Mouse (Mus musculus) gastrocnemius, adult 2 months (tissue): ENCODE results near the gene Pmvk. TPM values are rescaled to one million over a fixed set of nuclear protein-coding genes. Genes with fewer than 3 reads are reported as not detected.

Source experiments
- DNase-seq: peaks from one replicate; pipeline ENCODE4 v3.0.0; 2022
- H3K27ac ChIP-seq: fragments of 200-600 bp; 2 replicates; pipeline ENCODE4 v1.8.1; 2022; ENCODE audit warnings: mild to moderate bottlenecking
- H3K4me3 ChIP-seq: fragments of 200-600 bp; 2 replicates; pipeline ENCODE4 v1.8.1; 2022; ENCODE audit warnings: mild to moderate bottlenecking, moderate library complexity
- CTCF ChIP-seq: fragments of 200-600 bp; IDR thresholded peaks from 2 replicates; pipeline ENCODE4 v1.8.1; 2022; ENCODE audit warnings: antibody characterized with exemption, mild to moderate bottlenecking, moderate library complexity
- intact Hi-C: fragments of 180-260 bp; cut with DNase I; formaldehyde crosslinking; loops from one replicate; pipeline ENCODE4 v1.15.1; 2025
- total RNA-seq, 2 experiments: library from RNA; stranded (reverse); gene quantifications; 2 replicates each; pipeline ENCODE4 v1.2.3; 2021

Gene Pmvk
- total RNA-seq, 2 experiments from 2014 or later: 6.3 to 11.1 TPM

- peak; percentile 25 for DNase-seq
- Histone ChIP-seq H3K27ac (no peak overlapping the region), H3K4me3 (no peak overlapping the region)
- TF ChIP-seq CTCF: no peak
- intact Hi-C loops: no loop called here
Observed at GRCm38 (mm10) chr3:89432606-89433005, 21.7 kb upstream of the Pmvk start.

GRCm38 (mm10) chr3:89434532-89434931 is 19.8 kb upstream of the Pmvk start:
- Histone ChIP-seq H3K27ac (peak overlapping the region; percentile 98), H3K4me3 (no peak overlapping the region)
- intact Hi-C loops: no loop called here
- peak; percentile 30 for DNase-seq
- TF ChIP-seq CTCF: no peak

- intact Hi-C loops: no loop called here
Observed at GRCm38 (mm10) chr3:89435041-89435440, 19.3 kb upstream of the Pmvk start.

DNA sequence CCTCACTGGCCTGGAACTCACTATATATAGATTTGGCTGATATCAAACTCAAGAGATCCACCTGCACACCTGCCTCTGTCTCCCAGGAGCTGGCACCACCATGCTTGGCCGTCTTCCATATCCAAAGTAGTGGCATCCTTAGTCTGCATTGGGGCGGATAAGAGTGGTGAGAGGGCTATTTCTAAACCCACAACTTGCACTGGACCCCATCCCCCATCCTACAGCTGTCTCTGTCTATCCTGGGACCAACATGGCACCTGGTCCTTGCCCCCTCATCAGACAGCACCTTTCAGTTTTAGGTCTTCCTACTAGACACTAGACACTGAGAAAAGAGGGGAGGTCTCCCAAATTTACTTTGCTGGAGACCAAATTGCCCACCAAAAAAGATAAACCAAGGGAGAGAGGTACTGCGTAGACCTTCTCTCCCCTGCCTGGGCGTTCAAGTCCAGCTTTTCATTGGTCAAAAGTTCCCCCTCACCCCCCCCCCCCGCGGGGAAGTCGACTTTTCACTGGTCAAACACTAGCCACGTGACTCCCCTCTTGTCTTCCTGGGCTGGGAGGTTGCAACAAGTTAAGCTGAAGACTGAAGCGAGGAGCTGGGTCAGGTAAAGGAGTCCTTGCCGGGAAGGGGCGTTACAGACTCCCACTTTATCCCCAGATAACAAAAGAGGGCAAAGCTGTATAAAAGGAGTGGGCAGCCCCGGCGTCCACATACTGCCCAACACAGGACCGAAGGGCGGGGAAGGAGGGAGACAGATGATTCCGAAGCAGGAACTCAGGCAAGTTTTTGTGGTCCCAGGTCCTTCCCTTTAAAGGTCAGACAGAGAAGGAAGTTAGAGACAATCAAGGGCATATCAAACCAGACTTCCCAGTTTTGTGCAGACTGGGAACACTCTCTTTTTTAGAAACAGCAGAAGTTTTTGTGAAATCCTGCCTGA is 17.9 kb upstream of the Pmvk start, which contains the start of gene Pbxip1:
Gene Pbxip1 (plus strand): TSS at position 531 of the 938 bp plus-strand sequence.
- peak within 1 kb of the TSS; percentile 80 for H3K4me3 ChIP-seq
- intact Hi-C loops: no loop called here
- peak within 1 kb of the TSS; percentile 98 for H3K27ac ChIP-seq
- DNase-seq: peak; percentile 87
- no peak for TF ChIP-seq CTCF

More at GRCm38 (mm10) chr3:89435041-89435440, 19.3 kb upstream of the Pmvk start:
- Histone ChIP-seq H3K27ac (peak overlapping the region; percentile 98), H3K4me3 (no peak overlapping the region)
- no peak for TF ChIP-seq CTCF
- peak; percentile 53 for DNase-seq

GRCm38 (mm10) chr3:89437269-89437668 is 17.1 kb upstream of the Pmvk start:
- H3K4me3 ChIP-seq: peak overlapping the region; percentile 80
- intact Hi-C loops: no loop called here
- peak; percentile 54 for DNase-seq
- no peak for TF ChIP-seq CTCF
- H3K27ac ChIP-seq: peak overlapping the region; percentile 98

DNA sequence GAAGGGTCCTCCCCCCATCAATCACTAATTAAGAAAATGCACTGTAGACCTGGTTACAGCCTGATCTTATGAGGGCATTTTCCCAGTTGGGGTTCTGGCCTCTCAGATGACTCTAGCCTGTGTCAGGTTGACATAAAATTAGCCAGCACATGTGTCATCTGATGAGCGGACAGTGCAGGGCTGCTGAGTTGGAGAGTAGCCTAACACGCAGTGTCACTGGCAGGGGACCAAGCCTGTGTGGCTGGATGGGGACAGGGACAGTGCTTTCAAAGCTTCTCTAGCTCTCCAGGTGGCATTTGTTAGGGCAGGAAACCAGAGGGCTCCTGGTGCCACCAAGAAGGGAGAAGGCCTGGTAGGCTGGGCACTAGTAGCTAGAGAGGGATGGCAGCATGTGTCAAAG is 13.7 kb upstream of the Pmvk start:
- TF ChIP-seq CTCF: no peak
- Histone ChIP-seq H3K4me3 (peak overlapping the region; percentile 80), H3K27ac (peak overlapping the region; percentile 98)
- intact Hi-C loops: no loop called here
- DNase-seq: peak; percentile 91

- peak overlapping the region; percentile 63 for H3K27ac ChIP-seq
- peak; percentile 82 for DNase-seq
- no peak for TF ChIP-seq CTCF
- intact Hi-C loops: no loop called here
- H3K4me3 ChIP-seq: no peak overlapping the region
Observed at GRCm38 (mm10) chr3:89448720-89449537, 5.4 kb upstream of the Pmvk start.

DNA sequence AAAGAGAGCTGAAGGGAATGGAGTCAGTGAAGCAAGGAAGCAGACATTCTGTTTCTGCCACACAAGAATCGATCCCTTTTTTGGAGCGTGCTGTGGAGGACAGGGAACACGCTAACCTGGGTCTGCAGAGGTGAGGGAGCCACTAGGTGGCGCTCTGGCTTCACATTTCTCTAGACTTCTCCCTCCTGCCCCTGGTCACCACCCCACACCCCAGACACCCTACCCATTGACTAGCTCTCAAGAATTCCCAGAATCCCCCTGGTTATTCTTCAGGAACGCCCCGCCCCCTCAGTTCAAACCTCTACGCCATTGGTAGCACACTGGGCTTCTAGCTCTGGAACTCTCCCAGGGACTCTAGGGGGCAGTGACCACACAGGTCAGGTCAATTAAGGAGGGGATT is 4.8 kb upstream of the Pmvk start:
- Histone ChIP-seq H3K4me3 (no peak overlapping the region), H3K27ac (peak overlapping the region; percentile 63; the same call in 1 of the 2 replicates)
- intact Hi-C loops: no loop called here
- peak; percentile 86 for TF ChIP-seq CTCF
- peak; percentile 78 for DNase-seq

- TF ChIP-seq CTCF: no peak
- intact Hi-C loops: loop anchor here (5.0 kb wide), 1 partner anchor 35 kb away; no protein-coding TSS in a partner anchor
- DNase-seq: no peak
- H3K27ac ChIP-seq: no peak overlapping the region
- no peak overlapping the region for H3K4me3 ChIP-seq
Observed at GRCm38 (mm10) chr3:89451916-89452315, 2.4 kb upstream of the Pmvk start.

DNA sequence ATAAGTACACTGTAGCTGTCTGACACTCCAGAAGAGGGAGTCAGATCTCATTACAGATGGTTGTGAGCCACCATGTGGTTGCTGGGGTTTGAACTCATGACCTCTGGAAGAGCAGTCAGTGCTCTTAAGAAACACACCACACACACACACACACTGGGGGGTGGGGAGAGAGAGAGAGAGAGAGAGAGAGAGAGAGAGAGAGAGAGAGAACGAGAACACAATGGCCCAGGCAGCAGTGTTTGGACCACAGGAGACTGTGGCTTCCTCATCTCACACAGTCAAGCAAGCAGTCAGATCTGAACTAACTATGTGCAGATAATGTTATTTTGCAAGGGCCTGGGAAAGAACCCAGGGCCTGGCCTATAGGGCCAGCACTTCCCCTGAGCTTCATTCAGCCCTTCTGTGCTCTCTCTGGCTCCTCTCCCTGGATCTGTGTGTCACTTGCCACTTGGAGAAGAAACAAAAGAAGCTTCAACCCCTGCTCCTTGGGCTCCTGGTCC is 1.5 kb downstream of the Pmvk start:
- DNase-seq: no peak
- intact Hi-C loops: no loop called here
- H3K27ac ChIP-seq: no peak overlapping the region
- H3K4me3 ChIP-seq: no peak overlapping the region
- TF ChIP-seq CTCF: no peak

DNA sequence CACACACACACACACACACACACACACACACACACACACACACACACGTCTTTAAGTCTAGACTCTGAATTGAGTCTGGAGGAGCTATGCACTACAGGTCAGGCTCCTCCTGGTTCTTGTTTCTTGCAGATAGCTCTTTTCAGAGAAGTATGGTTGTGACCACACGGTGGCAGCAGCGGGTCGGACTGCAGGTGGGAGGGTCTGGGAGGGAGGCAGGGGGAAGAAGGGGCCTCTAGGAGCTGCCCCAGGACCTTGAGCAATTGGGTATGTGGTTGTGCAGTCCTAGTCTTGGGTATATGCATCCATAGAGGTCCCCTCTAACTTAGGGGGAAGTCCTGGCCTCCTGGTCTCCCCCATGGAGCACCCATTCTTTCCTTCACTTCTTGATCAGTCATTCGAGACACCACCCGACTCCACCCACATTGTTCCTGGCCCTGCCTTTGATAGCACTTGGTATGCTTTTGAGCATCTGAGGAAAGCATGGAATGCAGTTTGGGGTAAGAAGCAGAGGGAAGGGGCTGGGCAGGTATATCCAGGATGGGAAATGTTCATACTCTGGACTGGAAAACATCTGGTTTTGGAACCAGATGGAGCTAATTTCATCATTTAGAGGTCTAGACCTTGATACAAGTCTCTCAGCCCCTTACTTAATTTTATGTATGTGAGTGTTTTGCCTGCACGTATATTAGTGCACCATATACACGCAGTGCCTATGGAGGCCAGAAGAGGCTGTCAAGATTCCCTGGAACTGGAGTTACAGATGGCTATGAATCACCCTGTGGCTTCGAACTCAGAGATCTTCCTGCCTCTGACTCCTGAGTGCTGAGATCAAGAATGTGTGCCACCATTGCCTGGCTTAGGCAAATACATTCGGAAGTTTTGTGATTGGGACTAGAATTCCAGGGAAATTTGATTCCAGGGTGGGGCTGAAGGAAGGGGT is 2.7 kb downstream of the Pmvk start:
- TF ChIP-seq CTCF: peak; percentile 70
- DNase-seq: peak; percentile 80
- Histone ChIP-seq H3K27ac (no peak overlapping the region), H3K4me3 (no peak overlapping the region)
- intact Hi-C loops: no loop called here
